Mouse (Mus musculus) MEL (cell line): ENCODE data around the gene Sertad2. TPM values are rescaled to one million over a fixed set of nuclear protein-coding genes. Genes with fewer than 3 reads are reported as not detected.

ENCODE experiments used
- DNase-seq: peaks from one replicate; pipeline ENCODE4 v3.0.0; 2011; ENCODE audit warnings: low read depth, low spot score
- H3K27ac ChIP-seq: 2 replicates; pipeline ENCODE4 v1.5.1; 2012; ENCODE audit warnings: low read depth, mild to moderate bottlenecking, control low read depth, low read length, moderate library complexity; ENCODE audit not compliant: control insufficient read depth
- H3K27me3 ChIP-seq, 2 experiments: fragments of 150-350 bp in 1 of 2; sonication (generic) in 1 of 2; 2 replicates each; pipeline ENCODE4 v1.6.1; 2012; ENCODE audit warnings: low read length in 2 of 2, mild to moderate bottlenecking in 2 of 2, improper control_type of control experiment in 1 of 2, moderate library complexity in 1 of 2; ENCODE audit not compliant: insufficient read depth in 2 of 2, control insufficient read depth in 1 of 2
- H3K36me3 ChIP-seq, 2 experiments: 2 replicates each; pipeline ENCODE4 v1.6.1; 2012 to 2014; ENCODE audit warnings: low read length in 2 of 2, improper control_type of control experiment in 1 of 2, inconsistent platforms in 1 of 2, mild to moderate bottlenecking in 1 of 2; ENCODE audit not compliant: insufficient read depth in 2 of 2, control insufficient read depth in 1 of 2
- H3K4me1 ChIP-seq, 2 experiments: fragments of 150-350 bp in 1 of 2; sonication (generic) in 1 of 2; 2 replicates each; pipeline ENCODE4 v1.6.1; 2012; ENCODE audit warnings: low read length in 2 of 2, improper control_type of control experiment in 1 of 2, mild to moderate bottlenecking in 1 of 2; ENCODE audit not compliant: insufficient read depth in 2 of 2, control insufficient read depth in 1 of 2
- H3K4me3 ChIP-seq, 2 experiments: fragments of 150-350 bp in 1 of 2; sonication (generic) in 1 of 2; 2 replicates each; pipeline ENCODE4 v1.5.1; 2012; ENCODE audit warnings: low read depth in 2 of 2, low read length in 2 of 2, mild to moderate bottlenecking in 2 of 2, moderate library complexity in 2 of 2, control low read depth in 1 of 2, improper control_type of control experiment in 1 of 2; ENCODE audit not compliant: control insufficient read depth in 1 of 2, insufficient read depth in 1 of 2
- H3K79me2 ChIP-seq: 2 replicates; pipeline ENCODE4 v1.6.1; 2012; ENCODE audit warnings: mild to moderate bottlenecking, low read length, moderate library complexity; ENCODE audit not compliant: control insufficient read depth, poor library complexity, insufficient read depth
- H3K9ac ChIP-seq: 2 replicates; pipeline ENCODE4 v1.6.1; 2012; ENCODE audit warnings: low read depth, mild to moderate bottlenecking, control low read depth, low read length, moderate library complexity; ENCODE audit not compliant: control insufficient read depth, poor library complexity, severe bottlenecking
- H3K9me3 ChIP-seq: fragments of 150-350 bp; sonication (generic); replicated peaks from 2 replicates; pipeline ENCODE4 v1.6.1; 2012; ENCODE audit warnings: mild to moderate bottlenecking, low read length, improper control_type of control experiment, moderate library complexity; ENCODE audit not compliant: insufficient read depth
- CHD2 ChIP-seq: IDR thresholded peaks from 2 replicates; pipeline ENCODE4 v1.6.1; 2011; ENCODE audit warnings: low read length, improper control_type of control experiment
- E2F4 ChIP-seq: IDR thresholded peaks from 2 replicates; pipeline ENCODE4 v1.6.1; 2011; ENCODE audit warnings: low read depth, low read length, improper control_type of control experiment, borderline replicate concordance
- ELF1 ChIP-seq: IDR thresholded peaks from 2 replicates; pipeline ENCODE4 v1.6.1; 2014; ENCODE audit warnings: low read depth, mild to moderate bottlenecking, inconsistent platforms, low read length, improper control_type of control experiment, moderate library complexity
- EP300 ChIP-seq, 2 experiments: IDR thresholded peaks; 2 replicates each; pipeline ENCODE4 v1.6.1; 2011; ENCODE audit warnings: improper control_type of control experiment in 2 of 2, low read length in 2 of 2, low read depth in 1 of 2, mild to moderate bottlenecking in 1 of 2
- ETS1 ChIP-seq: IDR thresholded peaks from 2 replicates; pipeline ENCODE4 v1.6.1; 2012; ENCODE audit warnings: low read depth, mild to moderate bottlenecking, inconsistent platforms, low read length, improper control_type of control experiment, moderate library complexity
- GABPA ChIP-seq: IDR thresholded peaks from 2 replicates; pipeline ENCODE4 v1.6.1; 2012; ENCODE audit warnings: low read depth, mild to moderate bottlenecking, inconsistent platforms, low read length, improper control_type of control experiment, moderate library complexity
- GATA1 ChIP-seq: IDR thresholded peaks from 2 replicates; pipeline ENCODE4 v1.6.1; 2011; ENCODE audit warnings: low read depth, low read length, improper control_type of control experiment
- HCFC1 ChIP-seq: IDR thresholded peaks from 2 replicates; pipeline ENCODE4 v1.6.1; 2012; ENCODE audit warnings: low read depth, mild to moderate bottlenecking, inconsistent platforms, low read length, improper control_type of control experiment, moderate library complexity
- KAT2A ChIP-seq: conservative IDR thresholded peaks from 2 replicates; pipeline ENCODE4 v1.6.1; 2012; ENCODE audit warnings: low read depth, low read length, improper control_type of control experiment, inconsistent platforms
- MAFK ChIP-seq: IDR thresholded peaks from 2 replicates; pipeline ENCODE4 v1.6.1; 2011; ENCODE audit warnings: low read depth, mild to moderate bottlenecking, low read length, improper control_type of control experiment, borderline replicate concordance
- MAX ChIP-seq: IDR thresholded peaks from 2 replicates; pipeline ENCODE4 v1.6.1; 2011; ENCODE audit warnings: low read length, improper control_type of control experiment
- MAZ ChIP-seq: IDR thresholded peaks from 2 replicates; pipeline ENCODE4 v1.6.1; 2012; ENCODE audit warnings: low read depth, mild to moderate bottlenecking, inconsistent platforms, low read length, improper control_type of control experiment
- MEF2A ChIP-seq: IDR thresholded peaks from 2 replicates; pipeline ENCODE4 v1.6.1; 2014; ENCODE audit warnings: low read depth, mild to moderate bottlenecking, inconsistent platforms, low read length, improper control_type of control experiment; ENCODE audit not compliant: poor library complexity, insufficient replicate concordance, severe bottlenecking; ENCODE audit errors: extremely low read depth
- MXI1 ChIP-seq: IDR thresholded peaks from 2 replicates; pipeline ENCODE4 v1.6.1; 2011; ENCODE audit warnings: mild to moderate bottlenecking, low read depth, low read length, improper control_type of control experiment
- NELFE ChIP-seq: IDR thresholded peaks from 2 replicates; pipeline ENCODE4 v1.6.1; 2011; ENCODE audit warnings: low read depth, low read length, improper control_type of control experiment
- POLR2A ChIP-seq, 2 experiments: IDR thresholded peaks; 2 replicates each; pipeline ENCODE4 v1.6.1; 2011 to 2012; ENCODE audit warnings: low read length in 2 of 2, mild to moderate bottlenecking in 2 of 2, control low read depth in 1 of 2, improper control_type of control experiment in 1 of 2, low read depth in 1 of 2, moderate library complexity in 1 of 2; ENCODE audit not compliant: control insufficient read depth in 1 of 2, insufficient read depth in 1 of 2, poor library complexity in 1 of 2
- POLR2AphosphoS2 ChIP-seq: IDR thresholded peaks from 2 replicates; pipeline ENCODE4 v1.6.1; 2011; ENCODE audit warnings: low read length, improper control_type of control experiment
- POLR2AphosphoS5 ChIP-seq: IDR thresholded peaks from 2 replicates; pipeline ENCODE4 v1.6.1; 2012; ENCODE audit warnings: low read depth, borderline replicate concordance, mild to moderate bottlenecking, inconsistent platforms, low read length, moderate library complexity, mixed read lengths
- RCOR1 ChIP-seq: IDR thresholded peaks from 2 replicates; pipeline ENCODE4 v1.6.1; 2012; ENCODE audit warnings: low read depth, mild to moderate bottlenecking, inconsistent platforms, low read length, improper control_type of control experiment
- SIN3A ChIP-seq: IDR thresholded peaks from 2 replicates; pipeline ENCODE4 v1.6.1; 2012; ENCODE audit warnings: low read length, improper control_type of control experiment, inconsistent platforms
- SMC3 ChIP-seq: IDR thresholded peaks from 2 replicates; pipeline ENCODE4 v1.6.1; 2011; ENCODE audit warnings: low read depth, low read length, improper control_type of control experiment
- TCF12 ChIP-seq: IDR thresholded peaks from 2 replicates; pipeline ENCODE4 v1.6.1; 2014; ENCODE audit warnings: low read depth, mild to moderate bottlenecking, inconsistent platforms, low read length, improper control_type of control experiment, moderate library complexity
- UBTF ChIP-seq: IDR thresholded peaks from 2 replicates; pipeline ENCODE4 v1.6.1; 2012; ENCODE audit warnings: low read depth, mild to moderate bottlenecking, inconsistent platforms, low read length, improper control_type of control experiment, moderate library complexity, borderline replicate concordance; ENCODE audit not compliant: insufficient read depth
- USF1 ChIP-seq: IDR thresholded peaks from 2 replicates; pipeline ENCODE4 v1.6.1; 2014; ENCODE audit warnings: low read depth, mild to moderate bottlenecking, inconsistent platforms, low read length, improper control_type of control experiment, moderate library complexity
- polyA plus RNA-seq, 2 experiments: library from polyadenylated mRNA; stranded (reverse) in 1 of 2; unstranded in 1 of 2; fragments of >175 nt in 1 of 2; fragments of >200 nt in 1 of 2; gene quantifications; 2 replicates each; pipeline versions ENCODE4 v1.2.1 to v1.2.4; 2012; ENCODE audit warnings: low replicate concordance in 2 of 2, low read depth in 1 of 2; ENCODE audit not compliant: insufficient read length in 2 of 2, insufficient read depth in 1 of 2, missing spikeins in 1 of 2
- total RNA-seq: library from RNA; depleted of rRNA; stranded (reverse); fragments of 300-350 nt; gene quantifications from 2 replicates; pipeline ENCODE4 v1.2.3, GENCODE M21; 2012

Sertad2 gene
- total and polyA plus RNA-seq, 3 experiments, result 7.0 to 11.5 TPM; not detected in 1

- Histone ChIP-seq H3K9me3 (no peaks in the 10 kb centered on the region), H3K9ac (no peak overlapping the region), H3K4me1 (peaks cover 7 to 19% of the 10 kb centered on the region in 2 experiments), H3K27ac (no peak overlapping the region), H3K4me3 (no peak overlapping the region), H3K79me2 (peaks cover 8% of the 10 kb centered on the region), H3K27me3 (no peaks in the 10 kb centered on the region), H3K36me3 (peaks cover 0 to 19% of the 10 kb centered on the region in 2 experiments; a peak in 2 of 4 replicates)
- TF ChIP-seq MAX, result no peak
- TF ChIP-seq GABPA, result no peak
- no peak for TF ChIP-seq KAT2A
- no peak for TF ChIP-seq USF1
- DNase-seq, result no peak
Measured at GRCm38 (mm10) chr11:20628216-20628615, 85.2 kb downstream of the Sertad2 start.

GRCm38 (mm10) chr11:20629700-20630099 is 86.6 kb downstream of the Sertad2 start:
- H3K36me3 ChIP-seq, result peaks cover 0 to 30% of the 10 kb centered on the region in 2 experiments; a peak in 2 of 4 replicates
- peaks cover 9 to 25% of the 10 kb centered on the region in 2 experiments for H3K4me1 ChIP-seq
- H3K4me3 ChIP-seq, result 0 out of 4 replicates have a peak overlapping the region, but pooled peaks of 1 of the 2 experiments have one; percentile 4
- no peak overlapping the region for H3K9ac ChIP-seq
- H3K9me3 ChIP-seq, result no peaks in the 10 kb centered on the region
- TF ChIP-seq NELFE (no peak), SMC3 (no peak), POLR2AphosphoS2 (no peak), SIN3A (no peak), MEF2A (peak; percentile 91; the same call in 1 of the 2 replicates), POLR2A (IDR thresholded peaks at IDR 0.05; ENCODE audit: control insufficient read depth in 1 of 2, insufficient read depth in 1 of 2, low read depth in 1 of 2, low read length in 2 of 2, poor library complexity in 1 of 2) (no peak), MAZ (no peak), UBTF (no peak), HCFC1 (no peak), ELF1 (no peak), EP300 (IDR thresholded peaks at IDR 0.05; ENCODE audit: low read depth in 1 of 2, low read length in 2 of 2) (peak in 1 of 2 experiments; percentile 4; a peak in 1 of 4 replicates), ETS1 (0 out of 2 replicates have a peak, but pooled peaks have one; percentile 47), POLR2AphosphoS5 (no peak), TCF12 (no peak), CHD2 (no peak), RCOR1 (no peak), MXI1 (no peak; the same call in 1 of the 2 replicates), MAFK (no peak), MAX (no peak), E2F4 (no peak), GATA1 (peak; percentile 74)
- TF ChIP-seq, all 39 proteins: peak for 4
- Histone ChIP-seq H3K27ac (no peak overlapping the region), H3K27me3 (no peaks in the 10 kb centered on the region), H3K79me2 (peaks cover 19% of the 10 kb centered on the region)
- DNase-seq, result peak; percentile 47
